Mouse (Mus musculus) brain, embryonic 14.5 days (tissue): ENCODE data around the gene Wipf2.

ENCODE experiments used
- CTCF ChIP-seq: fragments of 200-500 bp; IDR thresholded peaks from 2 replicates; pipeline ENCODE4 v1.5.1; 2012; ENCODE audit warnings: inconsistent platforms, mild to moderate bottlenecking, moderate library complexity, borderline replicate concordance; ENCODE audit not compliant: insufficient read depth, insufficient read length; ENCODE audit errors: extremely low read depth
- POLR2A ChIP-seq: fragments of 200-500 bp; IDR thresholded peaks from 2 replicates; pipeline ENCODE4 v1.6.1; 2012; ENCODE audit warnings: mild to moderate bottlenecking, inconsistent platforms, borderline replicate concordance; ENCODE audit not compliant: poor library complexity, insufficient read depth, insufficient read length, severe bottlenecking; ENCODE audit errors: extremely low read depth

DNA sequence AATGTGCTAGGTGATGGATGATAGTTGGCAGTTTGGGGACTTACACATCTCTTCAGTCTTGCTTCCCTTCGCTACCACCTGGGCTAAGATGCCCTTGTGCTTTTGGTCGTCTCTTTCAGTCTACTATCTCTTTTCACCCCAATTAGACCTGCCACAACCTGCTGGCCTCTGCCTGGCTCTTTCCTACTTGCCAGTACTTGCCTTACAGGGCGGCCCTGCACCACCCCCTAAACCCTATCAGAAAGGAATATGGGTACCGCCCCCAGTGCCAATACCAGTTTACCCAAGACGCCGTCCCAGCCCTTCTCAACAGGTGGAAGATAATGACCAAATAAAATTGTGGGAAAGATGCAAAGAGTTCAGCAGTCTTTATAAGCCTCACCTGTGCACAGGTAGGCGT lies 27.3 kb upstream of the Wipf2 start:
- no peak for TF ChIP-seq CTCF
- TF ChIP-seq POLR2A: no peak
